Mouse (Mus musculus) right cerebral cortex, postnatal 36 days (tissue): ENCODE results near the gene Spag9.
"Not testable (repeated sequence)": the region's sequence is repeated elsewhere in the genome, so short reads cannot be mapped to it uniquely, and the experiment has no call there.

Source experiments
- DNase-seq, 2 experiments: peaks; one replicate each; pipeline ENCODE4 v3.0.0; 2022; ENCODE audit warnings: low spot score in 2 of 2, mixed read lengths in 1 of 2

Gene Spag9

DNA sequence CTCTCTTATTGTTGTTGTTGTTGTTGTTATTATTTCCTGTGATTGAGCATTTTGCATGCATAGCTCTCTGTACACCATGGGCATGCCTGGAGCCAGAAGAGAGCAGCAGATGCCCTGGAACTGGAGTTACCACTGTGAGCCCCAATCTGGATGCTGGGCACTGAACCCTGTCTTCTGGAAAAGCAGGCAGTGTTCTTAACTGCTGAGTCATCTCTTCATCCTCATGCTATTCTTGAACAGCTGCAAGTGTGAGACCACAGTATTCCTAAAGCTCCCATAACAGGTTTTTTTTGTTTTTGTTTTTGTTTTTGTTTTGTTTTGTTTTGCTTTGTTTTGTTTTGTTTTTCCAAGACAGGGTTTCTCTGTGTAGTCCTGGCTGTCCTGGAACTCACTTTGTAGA lies 9.6 kb upstream of the Spag9 start:
- DNase-seq: no peak

DNA sequence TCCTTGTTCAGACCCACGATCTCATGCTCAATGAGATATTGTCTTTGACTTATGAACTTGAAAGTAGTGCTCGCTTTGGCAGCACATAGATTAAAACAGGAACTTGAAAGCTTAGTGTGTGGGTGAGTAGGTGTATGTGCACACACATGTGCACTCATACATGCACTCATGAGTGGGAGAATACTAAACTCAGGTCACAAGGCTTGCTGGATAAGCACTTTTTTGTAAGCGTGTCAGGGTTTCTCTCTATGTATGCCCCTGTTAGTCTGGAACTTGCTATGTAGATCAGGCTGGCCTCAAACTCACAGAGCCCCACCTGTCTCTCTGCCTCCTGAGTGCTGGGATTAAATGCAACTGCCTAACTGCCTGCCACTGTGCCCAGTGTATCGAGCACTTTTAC lies 8.9 kb upstream of the Spag9 start:
- no peak for DNase-seq

DNA sequence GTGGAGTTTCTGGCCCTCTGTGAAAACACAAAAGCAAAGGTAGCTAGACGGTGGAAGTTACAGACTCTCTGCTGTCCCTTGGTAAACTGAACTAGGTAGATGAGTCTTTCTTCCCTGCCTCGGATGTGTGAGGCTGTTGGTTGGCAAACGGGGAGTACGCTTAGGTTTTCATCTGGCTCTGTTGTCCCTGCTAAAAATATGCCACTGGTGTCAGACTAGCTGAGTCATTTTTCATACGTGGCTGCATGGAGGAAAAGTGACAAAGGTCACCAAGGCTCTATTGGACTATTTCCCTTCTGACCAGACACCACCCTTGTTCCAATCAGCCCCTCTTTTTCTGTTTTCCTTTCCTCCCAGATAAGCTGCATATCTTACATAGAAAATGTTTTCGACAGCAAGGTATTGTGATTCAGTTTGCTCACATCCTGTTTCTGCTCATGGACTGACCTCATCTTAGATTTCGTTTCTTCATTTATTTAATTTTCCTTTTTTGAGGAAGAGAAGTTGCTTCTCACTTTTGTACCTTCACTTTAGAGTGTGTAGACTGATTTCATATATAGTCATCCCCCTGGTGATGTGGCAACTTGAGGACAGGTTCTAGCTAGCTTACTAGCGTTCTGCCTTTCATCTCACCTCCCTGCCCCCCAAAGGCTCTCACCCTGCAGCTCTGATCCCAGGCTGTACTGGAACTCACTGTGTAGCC lies 8.1 kb upstream of the Spag9 start:
- DNase-seq: no peak

DNA sequence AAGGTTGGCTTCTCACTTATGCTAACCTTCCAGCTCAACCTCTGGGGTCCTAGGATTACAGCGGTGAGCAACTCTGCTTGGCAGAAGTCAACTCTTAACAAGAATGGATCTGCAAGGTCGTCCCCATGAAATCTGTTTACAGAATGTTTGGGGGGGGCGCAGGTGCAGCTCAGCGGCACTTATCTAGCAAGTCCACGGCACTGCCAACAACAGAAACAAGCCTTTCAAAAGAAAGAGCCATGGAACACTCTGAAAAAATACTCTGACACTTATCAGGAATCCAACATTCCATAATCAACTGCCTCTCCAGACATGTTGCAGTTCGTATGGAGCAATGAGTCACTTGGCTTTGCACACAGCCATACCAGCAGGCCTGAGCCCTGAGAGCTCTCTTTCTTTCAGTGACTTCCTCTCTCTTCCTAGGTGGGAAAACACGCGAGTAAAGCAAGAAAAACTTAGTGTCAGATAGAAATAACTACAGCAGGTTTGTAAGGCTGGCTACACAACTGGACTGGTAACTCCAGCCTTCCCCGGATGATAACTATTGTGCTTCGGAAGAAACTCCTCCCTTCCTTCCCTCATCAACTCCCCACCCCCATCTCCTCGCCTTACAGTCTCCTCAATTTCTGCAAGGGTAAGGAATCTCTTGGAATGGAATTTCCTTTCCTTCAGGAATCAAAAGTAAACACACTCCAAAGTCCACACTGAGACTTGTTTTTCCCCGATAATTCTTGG lies 7.4 kb upstream of the Spag9 start:
- DNase-seq: no peak

DNA sequence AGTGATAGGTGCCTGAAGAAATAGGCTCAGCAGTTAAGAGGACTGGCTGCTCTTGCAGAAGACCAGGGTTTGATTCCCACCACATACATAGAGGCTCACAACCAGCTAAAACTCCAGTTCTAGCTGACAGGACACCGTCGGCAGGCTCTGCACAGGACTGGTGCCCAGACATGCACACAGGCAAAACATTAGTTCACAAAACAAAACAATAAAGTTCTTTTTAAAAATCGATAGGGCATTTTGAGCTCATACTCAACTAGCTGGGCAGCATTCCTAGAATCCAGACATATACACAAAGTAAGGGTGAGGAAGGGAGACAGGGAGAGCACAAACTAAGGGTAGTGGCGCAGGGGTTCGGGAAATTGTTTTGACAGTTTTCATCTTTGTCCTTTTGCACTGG lies 1.4 kb upstream of the Spag9 start:
- no peak for DNase-seq

DNA sequence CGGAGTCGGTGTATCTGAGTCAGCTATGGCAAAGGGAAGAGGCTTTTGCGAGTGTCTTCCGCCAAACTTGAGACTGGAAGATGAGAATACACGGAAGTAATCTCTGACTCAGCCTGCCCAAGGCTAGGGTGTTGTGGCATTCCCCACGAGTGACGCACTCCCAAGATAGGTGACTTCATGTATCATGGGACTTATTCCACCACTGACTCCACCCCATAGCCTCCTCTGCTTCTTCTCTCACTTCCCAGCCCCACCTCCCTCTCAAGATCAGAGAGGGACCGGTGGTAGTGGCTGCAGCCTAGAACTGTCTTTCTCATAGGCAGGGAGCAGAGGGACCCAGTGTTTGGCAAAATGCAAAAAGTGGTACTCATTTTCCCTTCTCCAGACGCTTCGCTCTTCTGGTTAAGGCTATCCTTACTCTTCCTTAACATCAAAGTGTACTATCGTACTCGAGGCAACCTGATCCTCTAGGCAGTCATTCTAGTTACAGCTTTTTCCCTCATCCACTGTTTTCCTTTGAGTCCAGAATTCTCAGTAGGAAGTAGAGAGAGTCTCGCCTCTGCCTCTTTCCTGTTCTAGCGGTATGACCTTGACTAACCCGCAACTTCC lies 676 bp upstream of the Spag9 start:
- DNase-seq: peak; percentile 75 to 90

GRCm38 (mm10) chr11:93996306-93997140 lies 632 bp downstream of the Spag9 start:
- DNase-seq: peak; percentile 36 to 40

DNA sequence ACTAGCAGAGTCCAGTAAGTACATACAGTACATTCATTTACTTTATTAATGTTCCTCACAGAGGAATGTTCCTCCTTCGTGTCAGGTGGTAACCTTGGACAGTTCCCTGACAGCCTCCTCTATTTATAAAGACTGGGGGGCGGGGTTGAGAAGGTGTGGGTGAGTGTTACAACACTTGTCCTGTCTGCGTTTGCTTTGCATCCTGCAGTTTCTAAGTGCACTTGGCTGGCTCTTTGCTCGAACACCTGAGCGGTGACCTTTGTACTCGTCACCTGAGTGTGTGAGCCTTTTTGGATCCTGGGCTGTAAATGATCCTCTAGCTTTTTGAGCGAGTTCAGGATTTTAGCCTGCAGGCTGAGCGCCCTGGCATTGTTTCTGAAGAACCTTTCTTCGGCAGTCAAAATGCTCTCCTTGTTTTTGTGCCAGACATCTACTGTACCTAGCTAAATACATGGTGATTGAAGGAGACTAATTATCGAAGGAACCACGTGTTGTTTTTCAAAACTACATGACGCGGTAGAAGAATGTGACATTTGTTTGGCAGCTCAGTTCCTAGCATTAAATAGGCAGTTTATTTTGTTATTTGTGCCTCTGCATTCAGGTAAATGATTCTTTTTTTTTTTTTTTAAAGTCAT lies 1.4 kb downstream of the Spag9 start:
- DNase-seq: no peak

DNA sequence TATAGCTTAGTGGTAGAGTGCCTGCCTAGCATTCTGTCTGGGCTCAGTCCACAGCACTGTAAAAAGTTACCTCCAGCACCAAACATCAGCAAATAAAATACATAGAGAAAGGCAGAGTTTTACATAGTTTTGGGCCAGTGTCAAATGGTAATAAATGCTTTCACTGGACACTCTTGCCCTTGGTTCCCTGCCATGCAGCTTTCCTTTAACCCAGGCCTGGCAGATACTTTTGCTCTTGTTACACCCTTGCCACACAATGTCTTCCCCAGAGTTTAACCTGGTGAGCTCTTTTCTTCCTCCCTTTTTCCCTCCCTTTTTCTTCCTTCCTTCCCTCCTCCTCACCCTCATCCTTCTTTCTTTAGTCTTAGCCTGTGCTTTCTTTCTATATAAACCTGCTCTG lies 3.4 kb downstream of the Spag9 start:
- no peak for DNase-seq

DNA sequence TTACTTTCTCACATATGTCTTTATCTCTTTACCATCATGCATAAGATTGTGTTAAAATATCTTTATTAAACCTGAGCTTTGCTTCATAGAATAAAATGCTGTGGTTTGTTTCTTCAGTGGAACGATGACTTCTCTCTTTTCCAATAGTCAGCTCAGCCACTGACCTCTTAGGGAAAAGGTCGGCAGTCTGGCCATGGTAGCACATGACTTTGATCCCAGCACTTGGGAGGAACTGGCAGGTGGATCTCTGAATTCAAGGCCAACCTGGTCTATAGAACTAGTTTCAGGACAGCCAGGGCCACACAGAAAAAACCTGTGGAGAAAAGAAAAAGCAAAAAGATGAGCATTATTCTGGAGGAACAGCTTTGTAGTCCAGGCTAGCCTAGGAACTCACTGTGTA lies 7.5 kb downstream of the Spag9 start:
- DNase-seq: no peak

- no peak for DNase-seq
Observed at GRCm38 (mm10) chr11:94019091-94019490, 23.2 kb downstream of the Spag9 start.

- DNase-seq: no peak
Observed at GRCm38 (mm10) chr11:94020403-94020802, 24.5 kb downstream of the Spag9 start.

- DNase-seq: no peak
Observed at GRCm38 (mm10) chr11:94026289-94026688, 30.4 kb downstream of the Spag9 start.

DNA sequence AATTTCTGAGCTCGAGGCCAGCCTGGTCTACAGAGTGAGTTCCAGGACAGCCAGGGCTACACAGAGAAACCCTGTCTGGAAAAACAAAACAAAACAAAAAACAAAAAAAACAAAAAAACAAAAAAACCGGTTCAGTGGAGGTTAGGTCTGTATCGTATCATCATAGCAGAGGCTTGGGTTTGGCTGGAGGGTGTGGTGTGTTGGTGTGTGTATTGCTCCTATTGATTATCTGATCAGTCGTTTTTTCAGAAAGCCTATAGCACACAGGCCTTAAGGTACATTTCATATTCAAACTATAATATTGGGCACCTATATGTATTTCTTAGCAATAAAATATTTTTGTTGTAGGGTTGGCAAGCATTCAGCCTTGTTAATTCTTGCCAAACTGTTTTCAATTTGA lies 36.2 kb downstream of the Spag9 start:
- DNase-seq: no peak

GRCm38 (mm10) chr11:94032971-94033370 lies 37.1 kb downstream of the Spag9 start:
- no peak for DNase-seq

GRCm38 (mm10) chr11:94035974-94036373 lies 40.1 kb downstream of the Spag9 start:
- DNase-seq: no peak

DNA sequence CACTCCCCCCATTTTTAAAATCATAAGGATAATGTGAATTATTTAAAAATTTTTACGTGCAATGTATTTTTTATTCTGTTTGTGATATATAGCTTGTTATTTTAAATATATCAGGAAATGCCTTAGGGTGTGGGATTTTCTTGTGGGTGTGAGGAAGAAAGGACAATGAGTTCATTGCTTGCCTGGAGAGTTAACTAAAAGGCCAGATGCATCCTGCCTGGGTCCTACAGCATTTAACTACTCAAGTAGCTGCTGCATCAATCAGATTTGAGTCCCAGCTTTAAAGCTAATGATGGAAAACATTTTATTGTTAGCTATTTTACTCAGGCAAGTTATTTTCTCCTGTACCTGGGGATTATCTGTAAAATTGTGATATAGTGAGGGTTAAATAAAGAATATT lies 45.6 kb downstream of the Spag9 start:
- no peak for DNase-seq

DNA sequence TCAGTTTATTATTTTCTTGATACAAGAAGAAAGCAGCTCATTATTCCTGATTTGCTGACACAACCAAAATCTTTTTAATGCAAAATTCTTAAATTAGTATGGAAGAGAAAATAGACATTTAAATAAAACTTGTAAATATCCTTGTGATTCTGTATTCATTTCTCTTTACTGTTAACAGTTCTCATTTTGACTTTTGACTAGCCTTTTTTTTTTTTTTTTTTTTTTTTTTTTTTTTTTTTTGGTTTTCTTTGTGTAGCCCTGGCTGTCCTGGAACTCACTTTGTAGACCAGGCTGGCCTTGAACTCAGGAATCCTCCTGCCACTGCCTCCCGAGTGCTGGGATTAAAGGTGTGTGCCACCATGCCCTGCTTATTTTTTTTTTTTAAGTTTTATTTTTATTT lies 46.4 kb downstream of the Spag9 start:
- DNase-seq: not testable (repeated sequence)

- peak; percentile 86 to 95 for DNase-seq
Observed at GRCm38 (mm10) chr11:94043998-94044985, 48.4 kb downstream of the Spag9 start.

DNA sequence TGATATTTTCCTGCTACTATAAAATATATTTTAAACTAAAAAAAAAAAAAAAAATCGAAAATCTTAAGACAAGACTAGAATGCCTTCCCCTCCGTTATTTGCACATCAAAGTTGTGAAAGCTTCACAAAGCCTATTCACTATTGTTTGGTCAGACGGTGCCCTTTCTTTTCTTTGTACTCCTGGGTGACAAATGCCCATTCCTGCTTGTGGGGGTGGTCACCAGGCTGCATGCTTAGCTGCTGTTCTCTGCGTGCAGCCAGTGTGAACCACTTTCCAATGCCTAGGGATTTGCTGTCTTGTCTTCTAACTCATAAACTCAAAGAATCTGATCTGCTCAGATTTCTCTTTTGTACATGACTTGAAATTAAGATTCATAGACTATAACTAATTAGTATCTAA lies 49.1 kb downstream of the Spag9 start:
- no peak for DNase-seq
